Mouse (Mus musculus) stomach, postnatal 0 days (tissue): ENCODE measurements at regions not wholly inside any gene's neighbourhood (a gene's known extent, or its start where the extent isn't known, plus 50 kb on each side); places are given as distances from the start of the nearest gene placed in this dataset.

Experiments
- CTCF ChIP-seq: IDR thresholded peaks from 2 replicates; pipeline ENCODE4 v1.5.1; 2016; ENCODE audit warnings: antibody characterized with exemption, low read depth, mild to moderate bottlenecking, moderate library complexity
- EP300 ChIP-seq: optimal IDR thresholded peaks from 2 replicates; pipeline ENCODE3; 2016; ENCODE audit warnings: antibody characterized with exemption

DNA sequence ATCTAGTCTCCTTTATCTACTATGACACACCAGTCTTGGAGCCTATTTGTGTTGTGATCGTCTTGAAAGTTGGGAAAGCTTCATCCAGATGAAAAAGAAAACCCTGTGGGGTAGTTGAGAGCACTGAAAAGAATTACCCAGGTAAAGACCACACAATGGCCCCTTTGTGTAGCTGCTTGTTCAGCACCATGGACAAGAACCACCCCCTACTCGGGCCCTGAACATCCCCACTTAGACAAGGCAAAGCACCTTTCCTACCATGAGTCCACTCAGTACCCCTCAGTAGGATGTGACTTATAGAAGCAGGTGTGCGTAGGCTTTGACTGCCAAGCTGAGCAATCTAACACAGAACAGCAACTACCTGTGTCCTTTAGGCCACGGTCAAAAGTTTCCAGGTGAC is 121.2 kb downstream of the Ttc8 start:
- TF ChIP-seq CTCF: no peak
- no peak for TF ChIP-seq EP300
